Mouse (Mus musculus) large intestine, adult 2 months (tissue): Measurements from ENCODE around the gene Nlgn3. TPM values are rescaled to one million over a fixed set of nuclear protein-coding genes. Genes with fewer than 3 reads are reported as not detected.

Experiments
- DNase-seq: peaks from one replicate; pipeline ENCODE4 v3.0.0-alpha.2; 2012; ENCODE audit warnings: low read depth, low spot score
- WGBS: fragments of 180-500 bp; shearing (Covaris S2); methylation state at CpG from one replicate; pipeline ENCODE4 v1.1.7; 2018; 5-methylcytosine and 5-hydroxymethylcytosine counted together
- polyA plus RNA-seq: library from polyadenylated mRNA; depleted of rRNA; stranded (reverse); fragments of >200 nt; gene quantifications from 2 replicates; pipeline ENCODE4 v1.2.3, GENCODE M21; 2012; rRNA removed

Gene Nlgn3
- polyA plus RNA-seq, 1 experiment, result 0.10 TPM

GRCm38 (mm10) chrX:101369001-101369400 lies 70.0 kb downstream of the Nlgn3 start:
- 63% methylated on average over 7 of the region's 7 CpGs for WGBS
- DNase-seq, result no peak

GRCm38 (mm10) chrX:101370573-101370972 lies 71.6 kb downstream of the Nlgn3 start:
- no peak for DNase-seq
- 54% methylated on average over 3 of the region's 3 CpGs for WGBS

- DNase-seq, result no peak
- 88% methylated on average over 5 of the region's 5 CpGs for WGBS
These were observed 74.0 kb downstream of the Nlgn3 start for GRCm38 (mm10) chrX:101372946-101373345.

Other genes starting within 250 kb of the Nlgn3 start
- gene Tex11, start 239.5 kb upstream of the Nlgn3 start, polyA plus RNA-seq, result not detected in 2 replicates
- 0.56 and 1.1 TPM in 2 replicates for gene Slc7a3, start 213.1 kb upstream of the Nlgn3 start, polyA plus RNA-seq
- 18.2 and 19.2 TPM in 2 replicates for gene Snx12, start 76.6 kb upstream of the Nlgn3 start, polyA plus RNA-seq
- gene Foxo4, start 44.6 kb upstream of the Nlgn3 start, polyA plus RNA-seq, result 18.2 and 22.2 TPM in 2 replicates
- gene Gm614, start 35.2 kb upstream of the Nlgn3 start, polyA plus RNA-seq, result not detected in 2 replicates
- gene Il2rg, start 30.9 kb upstream of the Nlgn3 start, polyA plus RNA-seq, result 23.9 and 24.0 TPM in 2 replicates
- gene Gm20489, start 30.1 kb upstream of the Nlgn3 start, polyA plus RNA-seq, result not detected in 2 replicates
- gene Med12, start 25.1 kb upstream of the Nlgn3 start, polyA plus RNA-seq, result 56.7 and 77.4 TPM in 2 replicates
- 88.4 and 102 TPM in 2 replicates for gene Gjb1, start 77.2 kb downstream of the Nlgn3 start, polyA plus RNA-seq
- gene Zmym3, start 121.7 kb downstream of the Nlgn3 start, polyA plus RNA-seq, result 10.2 and 17.0 TPM in 2 replicates
- 89.2 and 104 TPM in 2 replicates for gene Nono, start 130.2 kb downstream of the Nlgn3 start, polyA plus RNA-seq
- 0.86 and 1.2 TPM in 2 replicates for gene Itgb1bp2, start 149.9 kb downstream of the Nlgn3 start, polyA plus RNA-seq
- 3.0 and 5.0 TPM in 2 replicates for gene Taf1, start 233.6 kb downstream of the Nlgn3 start, polyA plus RNA-seq